Mouse (Mus musculus) heart, postnatal 0 days (tissue): ENCODE data around the gene Cbfa2t3.

Experiments used
- CTCF ChIP-seq: IDR thresholded peaks from 2 replicates; pipeline ENCODE4 v1.5.1; 2016; ENCODE audit warnings: antibody characterized with exemption, control low read depth, low read depth
- EP300 ChIP-seq: IDR thresholded peaks from 2 replicates; pipeline ENCODE4 v1.6.1; 2016; ENCODE audit warnings: antibody characterized with exemption, low read depth

GRCm38 (mm10) chr8:122700628-122701027 lies 1.7 kb upstream of the Cbfa2t3 start:
- TF ChIP-seq CTCF (no peak), EP300 (no peak)
